Mouse (Mus musculus): ENCODE results near the gene Ptpro.

DNA sequence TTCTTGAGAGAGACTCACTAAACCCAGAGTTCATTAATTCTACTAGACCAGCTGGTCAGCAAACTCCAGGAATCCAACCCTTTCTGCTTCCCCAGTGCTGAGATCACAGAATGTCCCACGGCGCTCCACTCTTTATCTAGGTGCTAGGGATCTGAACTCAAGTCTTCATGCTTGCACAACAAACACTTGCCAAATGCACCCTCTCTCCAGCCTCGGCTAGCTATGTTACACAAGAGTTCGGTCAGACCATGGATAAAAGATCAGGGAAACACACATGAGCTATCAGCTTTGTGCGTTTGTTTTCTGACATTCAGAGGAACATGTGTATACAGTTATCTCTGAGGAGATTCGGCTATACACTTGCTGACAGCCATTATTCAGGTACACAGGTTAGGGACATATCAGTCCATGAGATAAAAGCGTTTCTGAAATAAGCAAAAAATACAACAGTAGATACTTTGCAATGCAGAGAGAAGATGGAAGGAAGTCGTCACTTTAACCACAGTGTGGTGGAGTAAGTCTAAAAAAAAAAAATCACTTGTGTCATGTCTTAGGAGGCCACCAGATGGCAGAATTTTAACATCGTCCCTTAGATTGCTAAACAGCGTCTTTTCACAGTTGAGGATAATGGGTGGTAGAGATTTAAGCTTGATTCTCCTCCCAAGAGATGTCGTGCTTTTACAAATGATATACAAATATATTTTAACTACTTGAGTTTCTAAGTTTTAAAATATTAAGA lies 46.3 kb upstream of the Ptpro start:
- TF ChIP-seq CTCF (IDR thresholded peaks at IDR 0.05; ENCODE audit: extremely low read depth, insufficient read depth, low read length) = no peak
- no peak for TF ChIP-seq POLR2A (IDR thresholded peaks at IDR 0.05; ENCODE audit: extremely low read depth, insufficient read depth, low read length)

Measured in cortical plate, adult 2 months (tissue).